Mouse (Mus musculus) midbrain, embryonic 13.5 days (tissue): ENCODE measurements at regions not wholly inside any gene's neighbourhood (a gene's known extent, or its start where the extent isn't known, plus 50 kb on each side); places are given as distances from the start of the nearest gene placed in this dataset.

Experiments used
- ATAC-seq: fragments of 200-750 bp; cut with Nextera tagmentation; 2 replicates; pipeline ENCODE4 v1.8.0; 2017; ENCODE audit warnings: mild to moderate bottlenecking, moderate TSS enrichment, moderate library complexity
- H3K27ac ChIP-seq: fragments of 300-500 bp; sonication (generic); 2 replicates; pipeline ENCODE4 v1.5.1; 2015; ENCODE audit warnings: inconsistent platforms, mild to moderate bottlenecking, moderate library complexity
- H3K27me3 ChIP-seq: fragments of 300-500 bp; sonication (generic); 2 replicates; pipeline ENCODE4 v1.6.1; 2015; ENCODE audit warnings: mild to moderate bottlenecking, inconsistent platforms
- H3K36me3 ChIP-seq: fragments of 300-500 bp; sonication (generic); 2 replicates; pipeline ENCODE4 v1.6.1; 2015; ENCODE audit warnings: mild to moderate bottlenecking, inconsistent platforms
- H3K4me1 ChIP-seq: fragments of 300-500 bp; sonication (generic); replicated peaks from 2 replicates; pipeline ENCODE4 v1.6.1; 2015; ENCODE audit warnings: inconsistent platforms
- H3K4me2 ChIP-seq: fragments of 300-500 bp; sonication (generic); replicated peaks from 2 replicates; pipeline ENCODE4 v1.6.1; 2015; ENCODE audit warnings: moderate library complexity, mild to moderate bottlenecking, inconsistent platforms
- H3K4me3 ChIP-seq: fragments of 300-500 bp; sonication (generic); replicated peaks from 2 replicates; pipeline ENCODE4 v1.5.1; 2015; ENCODE audit warnings: mild to moderate bottlenecking, inconsistent platforms
- H3K9ac ChIP-seq: fragments of 300-500 bp; sonication (generic); replicated peaks from 2 replicates; pipeline ENCODE4 v1.6.1; 2015; ENCODE audit warnings: mild to moderate bottlenecking, inconsistent platforms
- H3K9me3 ChIP-seq: fragments of 300-500 bp; sonication (generic); 2 replicates; pipeline ENCODE4 v1.6.1; 2016; ENCODE audit warnings: mild to moderate bottlenecking, inconsistent platforms
- WGBS: fragments of 180-500 bp; shearing (Covaris S2); methylation state at CpG from one replicate; pipeline ENCODE4 v1.1.7; 2015; 5-methylcytosine and 5-hydroxymethylcytosine counted together

- Histone ChIP-seq H3K9ac (no peak overlapping the region), H3K4me1 (no peaks in the 10 kb centered on the region), H3K4me3 (no peak overlapping the region), H3K4me2 (no peak overlapping the region), H3K27me3 (no peaks in the 10 kb centered on the region), H3K9me3 (no peaks in the 10 kb centered on the region), H3K36me3 (no peaks in the 10 kb centered on the region), H3K27ac (no peak overlapping the region)
- 80% methylated on average over 16 of the region's 16 CpGs for WGBS
- ATAC-seq, result no peak
These were observed 181.3 kb upstream of the Mgmt start for GRCm38 (mm10) chr7:136712962-136713640.

- Histone ChIP-seq H3K27ac (no peak overlapping the region), H3K9ac (no peak overlapping the region), H3K36me3 (no peaks in the 10 kb centered on the region), H3K4me1 (peaks cover 3% of the 10 kb centered on the region), H3K4me2 (no peak overlapping the region), H3K4me3 (no peak overlapping the region), H3K27me3 (no peaks in the 10 kb centered on the region), H3K9me3 (no peaks in the 10 kb centered on the region)
- no peak for ATAC-seq
- 82% methylated on average over 1 of the region's 1 CpGs for WGBS
These were observed 166.6 kb upstream of the Mgmt start for GRCm38 (mm10) chr7:136727628-136728402.

GRCm38 (mm10) chr7:136742171-136742570, 152.2 kb upstream of the Mgmt start:
- ATAC-seq, result no peak
- 96% methylated on average over 2 of the region's 2 CpGs for WGBS
- Histone ChIP-seq H3K4me2 (no peak overlapping the region), H3K9ac (no peak overlapping the region), H3K9me3 (no peaks in the 10 kb centered on the region), H3K36me3 (no peaks in the 10 kb centered on the region), H3K4me3 (no peak overlapping the region), H3K4me1 (0 out of 2 replicates have a peak, but pooled peaks cover 4% of the 10 kb centered on the region), H3K27ac (no peak overlapping the region), H3K27me3 (no peaks in the 10 kb centered on the region)

- 87% methylated on average over 8 of the region's 8 CpGs for WGBS
- no peak overlapping the region for H3K4me2 ChIP-seq
- H3K36me3 ChIP-seq, result no peaks in the 10 kb centered on the region
- H3K9me3 ChIP-seq, result no peaks in the 10 kb centered on the region
- no peaks in the 10 kb centered on the region for H3K4me1 ChIP-seq
- no peak overlapping the region for H3K4me3 ChIP-seq
- no peak overlapping the region for H3K9ac ChIP-seq
- H3K27me3 ChIP-seq, result no peaks in the 10 kb centered on the region
- no peak overlapping the region for H3K27ac ChIP-seq
- ATAC-seq, result no peak
These were observed 149.0 kb upstream of the Mgmt start for GRCm38 (mm10) chr7:136745412-136745811.

- no peak for ATAC-seq
These were observed 142.9 kb upstream of the Mgmt start for GRCm38 (mm10) chr7:136751477-136751876.

GRCm38 (mm10) chr7:136754821-136755220, 139.6 kb upstream of the Mgmt start:
- WGBS, result 82% methylated on average over 6 of the region's 6 CpGs

More at GRCm38 (mm10) chr7:136751477-136751876, 142.9 kb upstream of the Mgmt start:
- H3K9ac ChIP-seq, result no peak overlapping the region
- H3K4me3 ChIP-seq, result no peak overlapping the region
- H3K36me3 ChIP-seq, result no peaks in the 10 kb centered on the region
- no peaks in the 10 kb centered on the region for H3K9me3 ChIP-seq
- 86% methylated on average over 4 of the region's 4 CpGs for WGBS
- H3K4me1 ChIP-seq, result no peaks in the 10 kb centered on the region
- no peak overlapping the region for H3K4me2 ChIP-seq
- no peak overlapping the region for H3K27ac ChIP-seq
- H3K27me3 ChIP-seq, result peaks cover 3% of the 10 kb centered on the region; the same call in 1 of the 2 replicates

GRCm38 (mm10) chr7:136765026-136765425, 129.4 kb upstream of the Mgmt start:
- Histone ChIP-seq H3K27me3 (peaks cover 5% of the 10 kb centered on the region; the same call in 1 of the 2 replicates), H3K4me3 (no peak overlapping the region), H3K36me3 (no peaks in the 10 kb centered on the region), H3K9ac (no peak overlapping the region), H3K9me3 (no peaks in the 10 kb centered on the region), H3K4me1 (0 out of 2 replicates have a peak, but pooled peaks cover 5% of the 10 kb centered on the region), H3K4me2 (no peak overlapping the region), H3K27ac (no peak overlapping the region)
- whole genome bisulfite sequencing, result 55% methylated on average over 7 of the region's 7 CpGs
- no peak for ATAC-seq

More at GRCm38 (mm10) chr7:136754821-136755220, 139.6 kb upstream of the Mgmt start:
- Histone ChIP-seq H3K4me1 (no peaks in the 10 kb centered on the region), H3K36me3 (no peaks in the 10 kb centered on the region), H3K27me3 (peaks cover 3% of the 10 kb centered on the region; the same call in 1 of the 2 replicates), H3K4me3 (no peak overlapping the region), H3K9ac (no peak overlapping the region), H3K4me2 (no peak overlapping the region), H3K9me3 (no peaks in the 10 kb centered on the region), H3K27ac (no peak overlapping the region)
- ATAC-seq, result no peak

- Histone ChIP-seq H3K27ac (no peak overlapping the region), H3K4me1 (0 out of 2 replicates have a peak, but pooled peaks cover 5% of the 10 kb centered on the region), H3K4me2 (no peak overlapping the region), H3K9ac (no peak overlapping the region), H3K9me3 (no peaks in the 10 kb centered on the region), H3K27me3 (peaks cover 5% of the 10 kb centered on the region; the same call in 1 of the 2 replicates), H3K36me3 (no peaks in the 10 kb centered on the region), H3K4me3 (no peak overlapping the region)
- ATAC-seq, result no peak
- WGBS, result 55% methylated on average over 9 of the region's 9 CpGs
These were observed 127.2 kb upstream of the Mgmt start for GRCm38 (mm10) chr7:136767231-136767630.

- Histone ChIP-seq H3K4me3 (no peak overlapping the region), H3K27me3 (no peaks in the 10 kb centered on the region), H3K27ac (no peak overlapping the region), H3K36me3 (no peaks in the 10 kb centered on the region), H3K9ac (no peak overlapping the region), H3K9me3 (no peaks in the 10 kb centered on the region), H3K4me2 (no peak overlapping the region), H3K4me1 (no peaks in the 10 kb centered on the region)
- WGBS, result 96% methylated on average over 11 of the region's 11 CpGs
- ATAC-seq, result no peak
These were observed 113.7 kb upstream of the Mgmt start for GRCm38 (mm10) chr7:136780708-136781107.

GRCm38 (mm10) chr7:136791162-136791561, 103.3 kb upstream of the Mgmt start:
- Histone ChIP-seq H3K4me2 (no peak overlapping the region), H3K27me3 (no peaks in the 10 kb centered on the region), H3K9ac (no peak overlapping the region), H3K36me3 (no peaks in the 10 kb centered on the region), H3K27ac (no peak overlapping the region), H3K9me3 (no peaks in the 10 kb centered on the region), H3K4me1 (0 out of 2 replicates have a peak, but pooled peaks cover 2% of the 10 kb centered on the region), H3K4me3 (no peak overlapping the region)
- no peak for ATAC-seq
- 83% methylated on average over 2 of the region's 2 CpGs for WGBS

GRCm38 (mm10) chr7:136792131-136792530, 102.3 kb upstream of the Mgmt start:
- 78% methylated on average over 5 of the region's 5 CpGs for WGBS
- no peaks in the 10 kb centered on the region for H3K36me3 ChIP-seq
- H3K9ac ChIP-seq, result no peak overlapping the region
- H3K27ac ChIP-seq, result no peak overlapping the region
- H3K27me3 ChIP-seq, result no peaks in the 10 kb centered on the region
- no peak overlapping the region for H3K4me3 ChIP-seq
- ATAC-seq, result no peak
- 0 out of 2 replicates have a peak, but pooled peaks cover 2% of the 10 kb centered on the region for H3K4me1 ChIP-seq
- no peak overlapping the region for H3K4me2 ChIP-seq
- H3K9me3 ChIP-seq, result no peaks in the 10 kb centered on the region

GRCm38 (mm10) chr7:136796415-136796814, 98.0 kb upstream of the Mgmt start:
- H3K9ac ChIP-seq, result no peak overlapping the region
- 0 out of 2 replicates have a peak, but pooled peaks cover 2% of the 10 kb centered on the region for H3K27me3 ChIP-seq
- no peaks in the 10 kb centered on the region for H3K9me3 ChIP-seq
- H3K36me3 ChIP-seq, result no peaks in the 10 kb centered on the region
- ATAC-seq, result no peak
- no peak overlapping the region for H3K4me3 ChIP-seq
- H3K4me2 ChIP-seq, result no peak overlapping the region
- no peak overlapping the region for H3K27ac ChIP-seq
- H3K4me1 ChIP-seq, result peaks cover 14% of the 10 kb centered on the region
